Comparison of ENCODE assay signal across 31 mouse cellular contexts in genomic region chr13:41890618-41891017, GRCm38 (mm10). TPM values are rescaled to one million over a fixed set of nuclear protein-coding genes. Genes with fewer than 3 reads are reported as not detected.
"Had no signal": no experiment of that assay in that cellular context is flagged by ENCODE, and none has a peak within 500 bp of the region (broad histone marks: within the 10 kb centered on the region; RNA-seq: fewer than 3 reads in every experiment).

No protein-coding gene starts in this region.

- DNase-seq: cerebellum, adult 18-20 months; cerebellum, adult 2 months; cerebellum, adult 9-10 months; cerebellum, adult 9-11 months; cerebellum, postnatal 10 days; cerebellum, postnatal 14 days; cerebellum, postnatal 25 days; cerebellum, postnatal 36 days; embryo, embryonic 11 days; forebrain, postnatal 0 days; gastrocnemius, adult 2 months; gastrocnemius, postnatal 10 days; gastrocnemius, postnatal 14 days; gastrocnemius, postnatal 25 days; gastrocnemius, postnatal 36 days; heart, adult 18-20 months; heart, adult 2 months had no signal

- H3K4me1 ChIP-seq: embryonic facial prominence, embryonic 10.5 days; embryonic facial prominence, embryonic 12.5 days; embryonic facial prominence, embryonic 13.5 days; embryonic facial prominence, embryonic 15.5 days; forebrain, embryonic 10.5 days; forebrain, embryonic 12.5 days; forebrain, embryonic 13.5 days; forebrain, embryonic 15.5 days had no signal

- ATAC-seq: forebrain, embryonic 13.5 days; forebrain, embryonic 14.5 days; forebrain, embryonic 15.5 days; forebrain, embryonic 16.5 days; forebrain, postnatal 0 days had no signal

- H3K27ac ChIP-seq: embryonic facial prominence, embryonic 10.5 days; embryonic facial prominence, embryonic 12.5 days; embryonic facial prominence, embryonic 13.5 days; embryonic facial prominence, embryonic 15.5 days; forebrain, embryonic 10.5 days; forebrain, embryonic 12.5 days; forebrain, embryonic 13.5 days; forebrain, embryonic 15.5 days; gastrocnemius, adult 2 months; heart, adult 2 months had no signal

- H3K4me3 ChIP-seq: embryonic facial prominence, embryonic 10.5 days; embryonic facial prominence, embryonic 12.5 days; embryonic facial prominence, embryonic 13.5 days; embryonic facial prominence, embryonic 15.5 days; erythroblast, embryonic 14.5 days; forebrain, embryonic 10.5 days; forebrain, embryonic 12.5 days; forebrain, embryonic 13.5 days; forebrain, embryonic 15.5 days; gastrocnemius, adult 2 months; heart, adult 2 months had no signal

- H3K9ac ChIP-seq: embryonic facial prominence, embryonic 12.5 days; embryonic facial prominence, embryonic 13.5 days; embryonic facial prominence, embryonic 15.5 days; forebrain, embryonic 12.5 days; forebrain, embryonic 13.5 days; forebrain, embryonic 15.5 days; forebrain, postnatal 0 days had no signal

- H3K4me2 ChIP-seq: embryonic facial prominence, embryonic 12.5 days; embryonic facial prominence, embryonic 13.5 days; embryonic facial prominence, embryonic 15.5 days; forebrain, embryonic 12.5 days; forebrain, embryonic 13.5 days; forebrain, embryonic 15.5 days had no signal

- H3K9me3 ChIP-seq: embryonic facial prominence, embryonic 10.5 days; embryonic facial prominence, embryonic 12.5 days; embryonic facial prominence, embryonic 13.5 days; embryonic facial prominence, embryonic 15.5 days; forebrain, embryonic 10.5 days; forebrain, embryonic 12.5 days; forebrain, embryonic 13.5 days; forebrain, embryonic 15.5 days had no signal

- H3K27me3 ChIP-seq: embryonic facial prominence, embryonic 12.5 days; embryonic facial prominence, embryonic 13.5 days; embryonic facial prominence, embryonic 15.5 days; forebrain, embryonic 12.5 days; forebrain, embryonic 13.5 days; forebrain, embryonic 15.5 days had no signal

- H3K36me3 ChIP-seq: embryonic facial prominence, embryonic 10.5 days; embryonic facial prominence, embryonic 12.5 days; embryonic facial prominence, embryonic 13.5 days; embryonic facial prominence, embryonic 15.5 days; forebrain, embryonic 10.5 days; forebrain, embryonic 12.5 days; forebrain, embryonic 15.5 days had no signal

RNA-seq across cellular contexts. Expression of gene Adtrp, which starts 43.1 kb away (rescaled TPM):
- total RNA-seq: common myeloid progenitor, adult 5-6 weeks; forebrain, postnatal 0 days; gastrocnemius, adult 2 months; gastrocnemius, postnatal 10 days; granulocyte monocyte progenitor cell, adult 5-6 weeks had no signal
- polyA plus RNA-seq: embryonic facial prominence, embryonic 10.5 days; erythroblast, embryonic 14.5 days; forebrain, embryonic 10.5 days; forebrain, embryonic 11.5 days; forebrain, embryonic 13.5 days; forebrain, embryonic 14.5 days; forebrain, embryonic 15.5 days; forebrain, embryonic 16.5 days; forebrain, postnatal 0 days had no signal
